Mouse (Mus musculus): Measurements from ENCODE around the gene Tmem230. TPM values are rescaled to one million over a fixed set of nuclear protein-coding genes. Genes with fewer than 3 reads are reported as not detected.

The Tmem230 gene
- polyA plus RNA-seq (2017; shearing (Covaris generic)): 58.0 TPM

GRCm38 (mm10) chr2:132247539-132248313 lies at the start of gene Tmem230:
Gene Tmem230, minus strand, starts transcription at chr2:132247807.

GRCm38 (mm10) chr2:132262879-132263398 lies 15.3 kb upstream of the Tmem230 start, which contains the start of gene Cds2:
Gene Cds2, plus strand, starts transcription at chr2:132263148.

GRCm38 (mm10) chr2:132252542-132253528 lies 5.2 kb upstream of the Tmem230 start, which contains the start of gene Pcna:
Gene Pcna, minus strand, starts transcription at chr2:132253314.

Other genes starting within 250 kb of the Tmem230 start
- 101 TPM for gene Rassf2, start 217.5 kb downstream of the Tmem230 start, polyA plus RNA-seq (2017; shearing (Covaris generic))
- 40.1 TPM for gene Slc23a2, start 102.7 kb downstream of the Tmem230 start, polyA plus RNA-seq (2017; shearing (Covaris generic))
- gene Pcna, start 5.5 kb upstream of the Tmem230 start, polyA plus RNA-seq (2017; shearing (Covaris generic)): 144 TPM
- 49.4 TPM for gene Cds2, start 15.3 kb upstream of the Tmem230 start, polyA plus RNA-seq (2017; shearing (Covaris generic))
- gene Prokr2, start 137.6 kb upstream of the Tmem230 start, polyA plus RNA-seq (2017; shearing (Covaris generic)): 0.28 TPM